ENCODE assay signal across 25 mouse cellular contexts in the genomic region with DNA sequence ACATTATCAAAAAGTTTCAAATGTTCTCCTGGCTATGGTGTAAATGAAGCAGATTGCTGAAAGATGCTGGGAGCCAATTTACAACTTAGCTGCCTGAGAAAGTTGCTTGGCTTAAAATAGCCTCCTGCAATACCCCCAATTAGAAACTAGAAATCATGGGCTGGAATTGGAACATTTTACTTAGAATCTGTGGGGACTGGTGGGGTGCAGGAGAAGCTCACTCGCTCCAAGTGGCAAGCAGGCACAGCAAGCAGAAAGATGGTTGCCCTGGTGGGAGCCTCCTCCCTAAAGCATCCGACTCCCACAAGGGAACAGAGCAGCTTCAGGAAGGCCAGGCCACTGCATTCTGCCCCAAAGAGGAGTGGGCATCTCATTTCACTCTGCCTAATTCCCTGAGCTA. TPM values are rescaled to one million over a fixed set of nuclear protein-coding genes. Genes with fewer than 3 reads are reported as not detected.
DNase-seq lines count a peak whose midpoint lies in the region.
"Had no signal": no experiment of that assay in that cellular context is flagged by ENCODE, and none has a peak within 500 bp of the region (broad histone marks: within the 10 kb centered on the region; RNA-seq: fewer than 3 reads in every experiment).

No protein-coding gene starts in this region.

- DNase-seq in frontal cortex, adult 2 months (ENCODE audit: extremely low spot score in 1 of 2, low spot score in 1 of 2), result peak; percentile 40 to 63
- DNase-seq in frontal cortex, postnatal 25 days (ENCODE audit: low spot score in 2 of 2), result no peak
- peak; percentile 57 to 64 for DNase-seq in left cerebral cortex, postnatal 14 days (ENCODE audit: low spot score in 2 of 2)
- DNase-seq in left cerebral cortex, postnatal 4 days, result no peak
- peak; percentile 42 for DNase-seq in thymus, postnatal 4 days
- no peak for DNase-seq in thymus, postnatal 14 days
- no peak for DNase-seq in urinary bladder, adult 18-20 months (ENCODE audit: low spot score in 2 of 2)
- DNase-seq: adrenal gland, postnatal 25 days; B cell, adult 2 months; cerebellum, adult 18-20 months; cerebellum, postnatal 25 days; gastrocnemius, postnatal 14 days; heart, postnatal 4 days; liver, postnatal 0 days; lung, postnatal 14 days; midbrain, embryonic 14.5 days had no signal

- intact Hi-C loops in left cerebral cortex, postnatal 14 days (cut with DNase I), result no loop called here
- intact Hi-C loops in left cerebral cortex, postnatal 4 days (cut with DNase I), result no loop called here

RNA-seq across cellular contexts. Expression of gene Enthd1, which starts 28.9 kb away (rescaled TPM):
- polyA plus RNA-seq in frontal cortex, adult 2 months (2012; rRNA removed), result 0.04 TPM in 1 of 2 replicates, not detected in the other
- under 1 TPM in 1 of 2 experiments, not detected in 1; 0.15 TPM for total RNA-seq in left cerebral cortex, postnatal 14 days (2021)
- under 1 TPM; 0.16 to 0.18 TPM for total RNA-seq in left cerebral cortex, postnatal 4 days (2021)
- total RNA-seq: adrenal gland, postnatal 25 days; gastrocnemius, postnatal 14 days; heart, adult 8-10 months; heart, postnatal 4 days; left cerebral cortex, adult 8-10 months had no signal
- polyA plus RNA-seq: embryonic facial prominence, embryonic 15.5 days; heart, embryonic 15.5 days; hindbrain, embryonic 15.5 days; intestine, embryonic 16.5 days; kidney, embryonic 15.5 days; large intestine, adult 2 months; liver, postnatal 0 days; midbrain, embryonic 14.5 days; neural tube, embryonic 13.5 days had no signal

RNA-seq across cellular contexts. Expression of gene Grap2, which starts 36.3 kb away (rescaled TPM):
- polyA plus RNA-seq in frontal cortex, adult 2 months (2012; rRNA removed), result 0.14 and 0.27 TPM in 2 replicates
- total RNA-seq in left cerebral cortex, postnatal 14 days (2021), result 1 to 10 TPM in 1 of 2 experiments, under 1 TPM in 1; 0.87 to 1.0 TPM
- total RNA-seq in left cerebral cortex, postnatal 4 days (2021), result under 1 TPM; 0.32 to 0.34 TPM

Comparison
In these comparisons a context has a peak if more than half of its experiments do, and no peak if none do; other contexts are left out.
1. DNase-seq: peak in frontal cortex, adult 2 months (2 of 2), left cerebral cortex, postnatal 14 days (2 of 2) and thymus, postnatal 4 days (single experiment); none in frontal cortex, postnatal 25 days (0 of 2), left cerebral cortex, postnatal 4 days (single experiment), thymus, postnatal 14 days (single experiment) and urinary bladder, adult 18-20 months (0 of 2).